Mouse (Mus musculus) liver, adult 2 months (tissue): ENCODE results near the gene Armc7. TPM values are rescaled to one million over a fixed set of nuclear protein-coding genes. Genes with fewer than 3 reads are reported as not detected.

Source experiments
- DNase-seq: peaks from one replicate; pipeline ENCODE4 v3.0.0-alpha.2; 2011; ENCODE audit warnings: low read depth, low spot score; ENCODE audit errors: extremely low read depth
- H3K27ac ChIP-seq: fragments of 200-500 bp; replicated peaks from 2 replicates; pipeline ENCODE4 v1.5.1; 2012; ENCODE audit warnings: low read depth, mild to moderate bottlenecking, control low read depth, inconsistent platforms, low read length; ENCODE audit not compliant: insufficient read depth
- H3K27me3 ChIP-seq: fragments of 200-500 bp; 2 replicates; pipeline ENCODE4 v1.6.1; 2012; ENCODE audit warnings: mild to moderate bottlenecking, moderate library complexity, low read length, inconsistent platforms; ENCODE audit not compliant: control insufficient read depth, insufficient read depth
- H3K36me3 ChIP-seq: fragments of 200-500 bp; 2 replicates; pipeline ENCODE4 v1.6.1; 2012; ENCODE audit warnings: low read length, inconsistent platforms; ENCODE audit not compliant: control insufficient read depth, insufficient read depth
- H3K4me1 ChIP-seq: fragments of 200-500 bp; 2 replicates; pipeline ENCODE4 v1.6.1; 2011; ENCODE audit warnings: low read length; ENCODE audit not compliant: control insufficient read depth, insufficient read depth
- H3K4me3 ChIP-seq: fragments of 200-500 bp; 2 replicates; pipeline ENCODE4 v1.5.1; 2011; ENCODE audit warnings: low read depth, mild to moderate bottlenecking, control low read depth, low read length, moderate library complexity; ENCODE audit not compliant: insufficient read depth
- H3K79me2 ChIP-seq: fragments of 200-500 bp; 2 replicates; pipeline ENCODE4 v1.6.1; 2012; ENCODE audit warnings: inconsistent platforms, mild to moderate bottlenecking, low read length, moderate library complexity; ENCODE audit not compliant: control insufficient read depth, insufficient read depth
- H3K9ac ChIP-seq: fragments of 200-500 bp; 2 replicates; pipeline ENCODE4 v1.6.1; 2012; ENCODE audit warnings: low read depth, mild to moderate bottlenecking, control low read depth, inconsistent platforms, low read length
- CTCF ChIP-seq: fragments of 200-500 bp; IDR thresholded peaks from 2 replicates; pipeline ENCODE4 v1.5.1; 2011; ENCODE audit warnings: low read depth, low read length, control low read depth
- POLR2A ChIP-seq: fragments of 200-500 bp; IDR thresholded peaks from 2 replicates; pipeline ENCODE4 v1.6.1; 2011; ENCODE audit warnings: low read length, control low read depth; ENCODE audit not compliant: insufficient read depth; ENCODE audit errors: extremely low read depth
- WGBS: fragments of 180-500 bp; shearing (Covaris S2); methylation state at CpG from one replicate; pipeline ENCODE4 v1.1.7; 2018; 5-methylcytosine and 5-hydroxymethylcytosine counted together
- polyA plus RNA-seq: library from polyadenylated mRNA; depleted of rRNA; stranded (reverse); fragments of >200 nt; gene quantifications from 2 replicates; pipeline ENCODE4 v1.2.3, GENCODE M21; 2012; rRNA removed
- total RNA-seq: library from RNA; depleted of rRNA; stranded (reverse); fragments of >200 nt; gene quantifications from 2 replicates; pipeline ENCODE4 v1.2.3, GENCODE M21; 2014; rRNA removed

Gene Armc7
- total RNA-seq (1.6 and 1.7 TPM in 2 replicates), polyA plus RNA-seq (3.2 and 4.0 TPM in 2 replicates)

- no peak for TF ChIP-seq POLR2A
- no peak for TF ChIP-seq CTCF
- peak; percentile 82 for DNase-seq
- H3K9ac ChIP-seq = peak within 1 kb of the TSS; percentile 82
- no peaks in the 10 kb centered on the region for H3K36me3 ChIP-seq
- H3K27me3 ChIP-seq = no peaks in the 10 kb centered on the region
- under 1% methylated on average over 26 of the region's 26 CpGs for WGBS
- H3K4me3 ChIP-seq = peak within 1 kb of the TSS; percentile 95
- peaks cover 16% of the 10 kb centered on the region for H3K4me1 ChIP-seq
- H3K79me2 ChIP-seq = peaks cover 11% of the 10 kb centered on the region; the same call in 1 of the 2 replicates
- peak within 1 kb of the TSS; percentile 70 for H3K27ac ChIP-seq
These were observed at the start of gene Armc7 for GRCm38 (mm10) chr11:115475025-115475757. Gene Armc7, plus strand, starts transcription at chr11:115475667.

DNA sequence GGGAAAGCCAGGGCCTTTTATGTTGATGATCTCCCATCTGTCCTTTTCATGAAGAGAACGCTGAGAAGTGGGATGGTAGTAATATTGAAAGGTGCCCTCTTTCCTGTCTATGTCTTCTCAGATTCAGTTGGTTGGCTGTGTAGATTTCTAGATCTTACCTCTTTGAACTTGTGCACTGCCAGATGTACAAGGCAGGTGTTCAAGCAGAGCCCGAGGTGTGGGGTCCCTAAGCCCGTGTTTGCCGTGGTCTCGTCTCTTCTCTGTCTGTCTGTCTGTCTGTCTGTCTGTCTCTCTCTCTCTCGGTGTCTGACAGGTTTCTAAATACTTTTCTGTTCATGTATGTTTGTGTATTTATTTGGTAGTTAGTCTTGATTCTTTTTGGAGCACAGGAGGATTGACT is 49.8 kb upstream of the Armc7 start:
- H3K79me2 ChIP-seq = peaks cover 4% of the 10 kb centered on the region; the same call in 1 of the 2 replicates
- no peaks in the 10 kb centered on the region for H3K27me3 ChIP-seq
- no peak for DNase-seq
- no peak overlapping the region for H3K9ac ChIP-seq
- TF ChIP-seq POLR2A (no peak), CTCF (no peak)
- no peak overlapping the region for H3K27ac ChIP-seq
- H3K36me3 ChIP-seq = peaks cover 17% of the 10 kb centered on the region; the same call in 1 of the 2 replicates
- H3K4me3 ChIP-seq = no peak overlapping the region
- WGBS = 91% methylated on average over 6 of the region's 6 CpGs
- H3K4me1 ChIP-seq = peaks cover 9% of the 10 kb centered on the region

- Histone ChIP-seq H3K36me3 (peaks cover 17% of the 10 kb centered on the region; the same call in 1 of the 2 replicates), H3K79me2 (no peaks in the 10 kb centered on the region), H3K27me3 (no peaks in the 10 kb centered on the region), H3K4me1 (peaks cover 8% of the 10 kb centered on the region; the same call in 1 of the 2 replicates), H3K9ac (no peak overlapping the region), H3K27ac (no peak overlapping the region), H3K4me3 (no peak overlapping the region)
- peak; percentile 62 for DNase-seq
- WGBS = 40% methylated on average over 20 of the region's 20 CpGs
- TF ChIP-seq POLR2A (no peak), CTCF (peak; percentile 86)
These were observed 47.8 kb upstream of the Armc7 start for GRCm38 (mm10) chr11:115427482-115428331.

DNA sequence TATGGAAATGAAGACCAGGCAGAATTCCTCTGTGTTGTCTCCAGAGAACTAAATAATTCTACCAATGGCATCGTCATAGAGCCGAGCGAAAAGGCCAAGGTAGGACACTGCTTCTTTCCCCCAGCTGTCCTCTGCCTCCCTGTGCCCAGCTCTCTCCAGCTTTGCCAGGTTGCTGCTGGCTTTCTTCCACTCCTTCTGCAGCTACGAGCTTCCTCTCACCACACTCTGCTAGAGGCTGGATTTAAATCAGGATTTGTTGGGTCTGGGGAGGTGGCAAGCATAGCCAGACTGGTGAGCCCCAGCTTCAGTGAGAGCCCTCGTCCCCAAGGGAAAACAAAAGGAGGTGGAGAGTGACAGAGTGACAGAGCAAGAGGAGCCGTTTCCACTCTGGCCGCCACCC is 46.2 kb upstream of the Armc7 start:
- H3K9ac ChIP-seq = no peak overlapping the region
- no peak for DNase-seq
- TF ChIP-seq CTCF (no peak), POLR2A (no peak)
- H3K27me3 ChIP-seq = no peaks in the 10 kb centered on the region
- WGBS = 86% methylated on average over 7 of the region's 7 CpGs
- H3K27ac ChIP-seq = no peak overlapping the region
- H3K79me2 ChIP-seq = no peaks in the 10 kb centered on the region
- peaks cover 16% of the 10 kb centered on the region for H3K4me1 ChIP-seq
- no peak overlapping the region for H3K4me3 ChIP-seq
- H3K36me3 ChIP-seq = peaks cover 16% of the 10 kb centered on the region; the same call in 1 of the 2 replicates

GRCm38 (mm10) chr11:115430561-115430960 is 44.9 kb upstream of the Armc7 start:
- Histone ChIP-seq H3K4me1 (peaks cover 24% of the 10 kb centered on the region), H3K27me3 (no peaks in the 10 kb centered on the region), H3K27ac (no peak overlapping the region), H3K4me3 (no peak overlapping the region), H3K36me3 (peaks cover 16% of the 10 kb centered on the region; the same call in 1 of the 2 replicates), H3K79me2 (no peaks in the 10 kb centered on the region), H3K9ac (no peak overlapping the region)
- TF ChIP-seq CTCF (no peak), POLR2A (no peak)
- no peak for DNase-seq
- WGBS = 95% methylated on average over 6 of the region's 6 CpGs
